ENCODE assay signal across 10 mouse cellular contexts in the genomic region with DNA sequence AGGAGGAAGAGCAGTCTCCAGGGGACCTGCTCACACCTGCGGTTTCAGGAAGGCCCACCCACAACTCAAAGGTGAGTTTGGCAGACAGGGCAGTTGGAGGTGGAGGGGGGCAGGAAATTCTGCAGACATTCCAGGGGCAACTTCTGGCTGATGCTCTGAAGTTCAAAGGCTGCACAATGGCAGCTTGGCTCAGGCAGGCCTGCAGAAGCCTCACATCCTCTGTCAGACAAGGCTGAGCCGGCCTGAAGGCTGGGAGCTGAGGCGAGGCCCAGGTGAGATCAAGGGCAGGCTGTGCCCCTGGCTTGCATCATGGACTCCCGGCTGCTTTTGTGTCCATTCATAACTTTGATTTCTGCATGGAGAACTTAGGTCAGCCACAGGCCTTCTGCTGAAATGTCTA. TPM values are rescaled to one million over a fixed set of nuclear protein-coding genes. Genes with fewer than 3 reads are reported as not detected.
DNase-seq lines count a peak whose midpoint lies in the region; ATAC-seq lines count a peak whose summit lies in the region.
"Had no signal": no experiment of that assay in that cellular context is flagged by ENCODE, and none has a peak within 500 bp of the region (broad histone marks: within the 10 kb centered on the region; RNA-seq: fewer than 3 reads in every experiment).

No protein-coding gene starts in this region.

- H3K36me3 ChIP-seq in lung, embryonic 15.5 days, result no peaks in the 10 kb centered on the region; the same call in 1 of the 2 replicates
- H3K36me3 ChIP-seq in forebrain, embryonic 13.5 days (ENCODE audit: poor library complexity, severe bottlenecking), result peaks cover 18% of the 10 kb centered on the region; the same call in 1 of the 2 replicates
- H3K36me3 ChIP-seq in limb, embryonic 11.5 days (ENCODE audit: control insufficient read depth, insufficient read depth, low read length), result no peaks in the 10 kb centered on the region
- H3K36me3 ChIP-seq in stomach, embryonic 15.5 days, result no peaks in the 10 kb centered on the region

- ATAC-seq in lung, embryonic 15.5 days (ENCODE audit: borderline replicate concordance, extremely low read depth, low FRiP score, low TSS enrichment), result no peak
- no peak for ATAC-seq in forebrain, embryonic 13.5 days
- ATAC-seq in limb, embryonic 11.5 days (ENCODE audit: insufficient number of reproducible peaks, low FRiP score, low TSS enrichment, low read depth), result no peak
- ATAC-seq in stomach, embryonic 15.5 days (ENCODE audit: insufficient read depth, low FRiP score, low read depth), result no peak

- H3K4me1 ChIP-seq in lung, embryonic 15.5 days, result peaks cover 22% of the 10 kb centered on the region
- peaks cover 35% of the 10 kb centered on the region for H3K4me1 ChIP-seq in forebrain, embryonic 13.5 days
- peaks cover 21% of the 10 kb centered on the region for H3K4me1 ChIP-seq in limb, embryonic 11.5 days (ENCODE audit: control insufficient read depth, insufficient read depth, low read length)
- H3K4me1 ChIP-seq in stomach, embryonic 15.5 days, result peaks cover 3% of the 10 kb centered on the region; the same call in 1 of the 2 replicates

- no peak for DNase-seq in lung, postnatal 4 days
- DNase-seq in limb, embryonic 11.5 days (ENCODE audit: low spot score), result no peak
- no peak for DNase-seq in spleen, adult 18-20 months
- no peak for DNase-seq in lung, adult 18-20 months
- no peak for DNase-seq in adrenal gland, postnatal 14 days
- DNase-seq: embryo, embryonic 11 days; right cerebral cortex, postnatal 4 days had no signal

- no peak overlapping the region for H3K4me2 ChIP-seq in lung, embryonic 15.5 days
- no peak overlapping the region for H3K4me2 ChIP-seq in forebrain, embryonic 13.5 days
- no peak overlapping the region for H3K4me2 ChIP-seq in limb, embryonic 11.5 days (ENCODE audit: low read depth, severe bottlenecking)
- no peak overlapping the region for H3K4me2 ChIP-seq in stomach, embryonic 15.5 days

- no peaks in the 10 kb centered on the region for H3K9me3 ChIP-seq in lung, embryonic 15.5 days
- no peaks in the 10 kb centered on the region for H3K9me3 ChIP-seq in forebrain, embryonic 13.5 days (replicated peaks)
- no peaks in the 10 kb centered on the region for H3K9me3 ChIP-seq in limb, embryonic 11.5 days (ENCODE audit: control insufficient read depth, low read length)
- H3K9me3 ChIP-seq in stomach, embryonic 15.5 days, result no peaks in the 10 kb centered on the region

- no peaks in the 10 kb centered on the region for H3K27me3 ChIP-seq in lung, embryonic 15.5 days
- H3K27me3 ChIP-seq in forebrain, embryonic 13.5 days, result no peaks in the 10 kb centered on the region
- no peaks in the 10 kb centered on the region for H3K27me3 ChIP-seq in limb, embryonic 11.5 days (ENCODE audit: control insufficient read depth, insufficient read depth, low read length)
- no peaks in the 10 kb centered on the region for H3K27me3 ChIP-seq in stomach, embryonic 15.5 days (replicated peaks)

- H3K4me3 ChIP-seq in lung, embryonic 15.5 days, result no peak overlapping the region
- no peak overlapping the region for H3K4me3 ChIP-seq in forebrain, embryonic 13.5 days
- no peak overlapping the region for H3K4me3 ChIP-seq in limb, embryonic 11.5 days (ENCODE audit: low read depth, low read length)
- no peak overlapping the region for H3K4me3 ChIP-seq in stomach, embryonic 15.5 days (replicated peaks)

- WGBS in lung, embryonic 15.5 days, result 26% methylated on average over 4 of the region's 4 CpGs
- WGBS in forebrain, embryonic 13.5 days, result 72% methylated on average over 4 of the region's 4 CpGs
- 33% methylated on average over 4 of the region's 4 CpGs for WGBS in limb, embryonic 11.5 days
- WGBS in stomach, embryonic 15.5 days, result 33% methylated on average over 4 of the region's 4 CpGs

- peak overlapping the region; percentile 43 for H3K27ac ChIP-seq in lung, embryonic 15.5 days
- peak overlapping the region; percentile 62 for H3K27ac ChIP-seq in forebrain, embryonic 13.5 days
- H3K27ac ChIP-seq in limb, embryonic 11.5 days (replicated peaks; ENCODE audit: low read depth, low read length), result peak overlapping the region; percentile 43
- peak overlapping the region; percentile 49; the same call in 1 of the 2 replicates for H3K27ac ChIP-seq in stomach, embryonic 15.5 days

- no peak overlapping the region for H3K9ac ChIP-seq in lung, embryonic 15.5 days
- peak overlapping the region; percentile 43; the same call in 1 of the 2 replicates for H3K9ac ChIP-seq in forebrain, embryonic 13.5 days
- H3K9ac ChIP-seq in limb, embryonic 11.5 days (ENCODE audit: low read length), result peak overlapping the region; percentile 22; the same call in 1 of the 2 replicates
- no peak overlapping the region for H3K9ac ChIP-seq in stomach, embryonic 15.5 days

RNA-seq across cellular contexts. Expression of a gene that starts 41.1 kb away (rescaled TPM):
- polyA plus RNA-seq in lung, embryonic 15.5 days (2015; fragmentation: Nextera tagmentation; extraction: Ambion mirVana), result 21.8 and 22.8 TPM in 2 replicates
- 61.3 and 63.9 TPM in 2 replicates for polyA plus RNA-seq in forebrain, embryonic 13.5 days (2015; fragmentation: Nextera tagmentation; extraction: Ambion mirVana)
- polyA plus RNA-seq in limb, embryonic 11.5 days (2014; fragmentation: Nextera tagmentation; extraction: Ambion mirVana), result 16.9 and 18.5 TPM in 2 replicates
- polyA plus RNA-seq in stomach, embryonic 15.5 days (2015; fragmentation: Nextera tagmentation; extraction: Ambion mirVana), result 17.8 and 19.9 TPM in 2 replicates
- 17.7 and 19.0 TPM in 2 replicates for total RNA-seq in adrenal gland, postnatal 14 days (2021)

Comparison
In these comparisons a context has a peak if more than half of its experiments do, and no peak if none do; other contexts are left out.
1. H3K9ac ChIP-seq: peak in forebrain, embryonic 13.5 days (single experiment) and limb, embryonic 11.5 days (single experiment); none in lung, embryonic 15.5 days (single experiment) and stomach, embryonic 15.5 days (single experiment).
2. Peak in every context shown above with its lines, with median percentiles within 50 percentile points of each other: H3K27ac ChIP-seq.